Mouse (Mus musculus) liver, embryonic 14 days (tissue): ENCODE measurements around the gene Lpin2. TPM values are rescaled to one million over a fixed set of nuclear protein-coding genes. Genes with fewer than 3 reads are reported as not detected.

ENCODE experiments used
- polyA plus RNA-seq: library from polyadenylated mRNA; depleted of rRNA; stranded (reverse); fragments of >200 nt; gene quantifications from 2 replicates; pipeline ENCODE4 v1.2.3, GENCODE M21; 2012; rRNA removed

The Lpin2 gene
- 25.4 and 32.8 TPM in 2 replicates for polyA plus RNA-seq

DNA sequence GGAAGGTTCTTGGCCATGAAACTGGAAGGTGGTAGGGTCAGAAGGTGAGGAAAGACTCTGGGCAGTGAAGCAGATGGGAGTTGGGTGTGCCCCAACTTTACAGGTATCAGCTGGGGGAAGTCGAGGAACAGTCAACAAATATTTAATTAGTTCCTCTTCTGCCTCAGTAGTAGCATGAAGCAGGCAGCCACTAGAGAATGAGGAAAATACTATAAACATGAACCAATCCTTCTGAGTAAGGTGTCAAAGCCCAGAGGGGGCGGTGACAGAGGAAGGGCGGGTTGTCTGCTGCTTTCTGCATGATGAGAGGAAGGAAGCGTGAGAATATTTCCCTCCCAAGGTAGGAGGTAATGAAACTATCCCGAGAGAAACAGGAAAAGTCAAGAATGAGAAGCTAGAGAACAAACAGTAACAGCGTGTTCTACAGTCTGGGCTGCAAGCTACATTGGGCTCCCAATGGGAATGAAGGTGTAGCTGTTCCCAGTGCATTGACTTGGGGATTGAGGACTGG lies at the start of gene Lpin2:
Gene Lpin2, plus strand, starts transcription at position 350 of the 511 bp plus-strand sequence.

Other genes with a start within 250 kb of the Lpin2 start
- 3.1 and 3.2 TPM in 2 replicates for gene Myom1, start 179.9 kb upstream of the Lpin2 start, polyA plus RNA-seq
- gene Myl12a, start 179.7 kb upstream of the Lpin2 start, polyA plus RNA-seq, result 90.6 and 103 TPM in 2 replicates
- 13.2 and 18.4 TPM in 2 replicates for gene Emilin2, start 129.4 kb downstream of the Lpin2 start, polyA plus RNA-seq